Mouse (Mus musculus) lung, embryonic 14.5 days (tissue): ENCODE measurements around the gene AI661453. TPM values are rescaled to one million over a fixed set of nuclear protein-coding genes. Genes with fewer than 3 reads are reported as not detected.

Experiments
- ATAC-seq: fragments of 200-750 bp; cut with Nextera tagmentation; 2 replicates; pipeline ENCODE4 v1.8.0; 2017; ENCODE audit warnings: mild to moderate bottlenecking, moderate TSS enrichment, moderate library complexity; ENCODE audit not compliant: insufficient read depth
- DNase-seq: peaks from one replicate; pipeline ENCODE4 v3.0.0-alpha.2; 2015
- H3K27ac ChIP-seq: fragments of 300-500 bp; sonication (generic); 2 replicates; pipeline ENCODE4 v1.5.1; 2014; ENCODE audit warnings: low read depth, mild to moderate bottlenecking, moderate library complexity
- H3K27me3 ChIP-seq: fragments of 300-500 bp; sonication (generic); 2 replicates; pipeline ENCODE4 v1.6.1; 2014; ENCODE audit warnings: low read length, control low read depth; ENCODE audit not compliant: insufficient read depth
- H3K36me3 ChIP-seq: fragments of 300-500 bp; sonication (generic); 2 replicates; pipeline ENCODE4 v1.6.1; 2014; ENCODE audit warnings: control low read depth; ENCODE audit not compliant: insufficient read depth
- H3K4me1 ChIP-seq: fragments of 300-500 bp; sonication (generic); 2 replicates; pipeline ENCODE4 v1.6.1; 2014; ENCODE audit warnings: antibody characterized with exemption, control low read depth; ENCODE audit not compliant: insufficient read depth
- H3K4me2 ChIP-seq: fragments of 300-500 bp; sonication (generic); 2 replicates; pipeline ENCODE4 v1.6.1; 2014; ENCODE audit warnings: mild to moderate bottlenecking
- H3K4me3 ChIP-seq: fragments of 300-500 bp; sonication (generic); 2 replicates; pipeline ENCODE4 v1.5.1; 2014; ENCODE audit warnings: low read depth, low read length
- H3K9ac ChIP-seq: fragments of 300-500 bp; sonication (generic); 2 replicates; pipeline ENCODE4 v1.6.1; 2014
- H3K9me3 ChIP-seq: fragments of 300-500 bp; sonication (generic); 2 replicates; pipeline ENCODE4 v1.6.1; 2016; ENCODE audit warnings: low read depth, low read length, control low read depth
- CTCF ChIP-seq: IDR thresholded peaks from 2 replicates; pipeline ENCODE4 v1.5.1; 2016; ENCODE audit warnings: antibody characterized with exemption, low read depth
- WGBS: fragments of 180-500 bp; shearing (Covaris S2); extraction: QIAGEN DNeasy Blood & Tissue Kit; methylation state at CpG from one replicate; pipeline ENCODE4 v1.1.7; 2014; 5-methylcytosine and 5-hydroxymethylcytosine counted together
- polyA plus RNA-seq: library from polyadenylated mRNA; unstranded; fragments of >200 nt; fragmentation: Nextera tagmentation; extraction: Ambion mirVana; gene quantifications from 2 replicates; pipeline ENCODE4 v1.2.1, GENCODE M21; 2014

AI661453 gene
- polyA plus RNA-seq, 1 experiment from 2014 or later = 2.4 TPM

DNA sequence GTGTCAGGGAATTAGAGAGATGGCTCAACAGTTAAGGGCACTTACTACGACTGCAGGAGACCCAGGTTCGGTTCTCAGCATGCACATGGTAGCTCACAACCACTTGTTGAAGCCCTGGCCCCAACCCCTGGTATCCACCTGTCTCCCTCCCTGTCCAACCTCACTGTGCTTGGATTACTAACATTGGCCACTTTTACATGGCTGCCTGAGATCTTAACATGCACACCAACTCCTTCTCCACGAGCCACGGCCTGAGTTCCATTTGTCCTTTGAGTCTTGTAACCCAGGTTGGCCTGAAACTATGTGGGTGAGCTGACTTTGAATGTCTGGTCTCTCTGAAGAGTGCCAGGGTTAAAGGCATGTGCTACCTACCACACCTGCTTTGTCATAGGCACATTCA is 70.3 kb downstream of the AI661453 start:
- ATAC-seq = no peak
- H3K4me1 ChIP-seq = peaks cover 12% of the 10 kb centered on the region
- TF ChIP-seq CTCF = no peak
- H3K27ac ChIP-seq = no peak overlapping the region
- WGBS = 93% methylated on average over 4 of the region's 4 CpGs
- no peak overlapping the region for H3K4me3 ChIP-seq
- H3K27me3 ChIP-seq = no peaks in the 10 kb centered on the region
- H3K9ac ChIP-seq = no peak overlapping the region
- H3K9me3 ChIP-seq = no peaks in the 10 kb centered on the region
- H3K36me3 ChIP-seq = no peaks in the 10 kb centered on the region
- no peak for DNase-seq
- H3K4me2 ChIP-seq = no peak overlapping the region

DNA sequence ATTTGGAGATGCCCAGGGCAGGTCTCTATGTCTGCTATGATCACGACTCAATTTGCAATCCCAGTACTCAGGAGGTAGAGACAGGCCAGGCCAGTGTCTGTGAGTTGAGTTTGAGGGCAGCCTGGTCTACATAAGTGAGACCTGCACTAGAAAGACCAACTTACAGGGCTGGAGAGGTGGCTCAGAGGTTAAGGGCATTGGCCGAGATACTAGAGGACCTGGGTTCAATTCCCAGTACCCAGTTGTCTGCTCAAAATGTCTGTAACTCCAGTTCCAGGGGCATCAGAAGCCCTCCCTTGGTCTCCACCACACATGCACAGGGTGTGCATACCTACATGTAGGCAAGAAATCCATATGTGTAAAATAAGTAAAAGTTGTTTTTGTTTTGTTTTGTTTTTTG is 71.1 kb downstream of the AI661453 start:
- Histone ChIP-seq H3K27ac (peak overlapping the region; percentile 37; the same call in 1 of the 2 replicates), H3K9ac (no peak overlapping the region), H3K4me3 (no peak overlapping the region), H3K4me1 (peaks cover 15% of the 10 kb centered on the region), H3K27me3 (no peaks in the 10 kb centered on the region), H3K36me3 (no peaks in the 10 kb centered on the region), H3K4me2 (peak overlapping the region; percentile 47), H3K9me3 (no peaks in the 10 kb centered on the region)
- ATAC-seq (no peak), DNase-seq (no peak)
- WGBS = 63% methylated on average over 2 of the region's 2 CpGs
- TF ChIP-seq CTCF = no peak

DNA sequence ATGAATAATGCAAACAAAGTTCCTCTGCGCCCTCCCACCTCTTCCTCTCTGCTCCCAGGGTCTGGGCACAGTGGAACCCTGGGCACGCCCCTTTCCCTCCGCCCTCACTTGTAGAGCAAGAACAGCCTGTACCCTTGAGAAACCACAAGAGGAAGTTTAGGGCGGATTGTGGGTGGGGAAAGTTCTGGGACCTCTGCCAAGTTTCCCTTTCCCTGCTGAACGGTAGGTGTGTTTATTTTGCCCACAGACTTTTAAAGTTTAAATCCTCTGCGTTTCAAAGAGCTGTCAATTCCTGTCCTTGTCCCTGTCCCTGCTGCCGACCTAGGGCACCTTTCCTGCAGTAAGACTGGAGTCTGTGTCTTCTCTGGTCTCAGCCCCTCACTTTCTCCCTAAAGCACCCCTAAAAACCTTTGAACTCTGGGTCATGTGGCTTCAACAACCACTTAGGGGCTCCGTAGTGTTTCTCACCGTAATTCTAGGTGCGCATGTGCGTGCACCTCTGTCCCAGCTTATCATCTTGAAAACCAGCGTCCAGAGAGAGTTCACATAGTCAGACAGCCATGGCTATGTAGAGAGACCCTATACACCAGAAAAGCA is 71.7 kb downstream of the AI661453 start:
- H3K27ac ChIP-seq = peak overlapping the region; percentile 37
- H3K4me1 ChIP-seq = peaks cover 17% of the 10 kb centered on the region
- H3K9ac ChIP-seq = no peak overlapping the region
- no peaks in the 10 kb centered on the region for H3K9me3 ChIP-seq
- no peaks in the 10 kb centered on the region for H3K36me3 ChIP-seq
- DNase-seq (peak; percentile 98), ATAC-seq (peak; percentile 71)
- 7% methylated on average over 12 of the region's 12 CpGs for WGBS
- no peak overlapping the region for H3K4me3 ChIP-seq
- no peaks in the 10 kb centered on the region for H3K27me3 ChIP-seq
- peak overlapping the region; percentile 47 for H3K4me2 ChIP-seq
- no peak for TF ChIP-seq CTCF

DNA sequence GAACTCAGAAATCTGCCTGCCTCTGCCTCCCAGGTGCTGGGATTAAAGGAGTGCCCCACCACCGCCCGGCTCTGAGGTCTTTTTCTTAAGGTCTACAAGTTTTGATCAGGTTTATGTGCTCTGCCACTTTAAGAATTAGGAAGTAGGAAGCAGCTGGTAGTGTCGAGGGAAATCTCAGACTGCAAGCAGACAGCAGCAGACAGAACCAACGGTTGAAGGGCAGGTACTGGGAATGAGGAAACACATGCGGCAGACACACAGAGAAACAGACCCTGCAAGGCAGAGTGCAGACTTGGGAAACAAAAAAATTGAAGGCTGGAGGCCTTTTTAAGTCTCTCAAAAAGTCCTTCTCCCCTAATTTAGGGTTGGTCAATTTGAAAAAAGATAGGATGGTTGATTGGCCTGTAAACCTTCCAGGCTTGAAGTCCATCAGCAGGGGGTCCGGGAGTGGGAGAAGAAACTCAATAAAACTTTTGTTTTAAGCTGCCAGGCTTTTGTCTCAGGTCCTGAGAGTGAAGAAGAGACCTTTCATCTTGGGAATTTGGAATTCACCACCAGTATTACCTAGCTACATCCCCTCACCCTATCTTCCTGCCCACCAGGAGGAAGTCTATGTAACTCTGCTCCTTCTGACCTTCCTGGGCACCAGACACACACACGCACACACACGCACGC is 72.8 kb downstream of the AI661453 start:
- no peak overlapping the region for H3K9ac ChIP-seq
- no peaks in the 10 kb centered on the region for H3K9me3 ChIP-seq
- H3K36me3 ChIP-seq = no peaks in the 10 kb centered on the region
- 62% methylated on average over 9 of the region's 9 CpGs for WGBS
- ATAC-seq = no peak
- H3K4me1 ChIP-seq = peaks cover 26% of the 10 kb centered on the region
- TF ChIP-seq CTCF = no peak
- H3K27ac ChIP-seq = no peak overlapping the region
- H3K4me2 ChIP-seq = no peak overlapping the region
- no peaks in the 10 kb centered on the region for H3K27me3 ChIP-seq
- H3K4me3 ChIP-seq = no peak overlapping the region
- no peak for DNase-seq

DNA sequence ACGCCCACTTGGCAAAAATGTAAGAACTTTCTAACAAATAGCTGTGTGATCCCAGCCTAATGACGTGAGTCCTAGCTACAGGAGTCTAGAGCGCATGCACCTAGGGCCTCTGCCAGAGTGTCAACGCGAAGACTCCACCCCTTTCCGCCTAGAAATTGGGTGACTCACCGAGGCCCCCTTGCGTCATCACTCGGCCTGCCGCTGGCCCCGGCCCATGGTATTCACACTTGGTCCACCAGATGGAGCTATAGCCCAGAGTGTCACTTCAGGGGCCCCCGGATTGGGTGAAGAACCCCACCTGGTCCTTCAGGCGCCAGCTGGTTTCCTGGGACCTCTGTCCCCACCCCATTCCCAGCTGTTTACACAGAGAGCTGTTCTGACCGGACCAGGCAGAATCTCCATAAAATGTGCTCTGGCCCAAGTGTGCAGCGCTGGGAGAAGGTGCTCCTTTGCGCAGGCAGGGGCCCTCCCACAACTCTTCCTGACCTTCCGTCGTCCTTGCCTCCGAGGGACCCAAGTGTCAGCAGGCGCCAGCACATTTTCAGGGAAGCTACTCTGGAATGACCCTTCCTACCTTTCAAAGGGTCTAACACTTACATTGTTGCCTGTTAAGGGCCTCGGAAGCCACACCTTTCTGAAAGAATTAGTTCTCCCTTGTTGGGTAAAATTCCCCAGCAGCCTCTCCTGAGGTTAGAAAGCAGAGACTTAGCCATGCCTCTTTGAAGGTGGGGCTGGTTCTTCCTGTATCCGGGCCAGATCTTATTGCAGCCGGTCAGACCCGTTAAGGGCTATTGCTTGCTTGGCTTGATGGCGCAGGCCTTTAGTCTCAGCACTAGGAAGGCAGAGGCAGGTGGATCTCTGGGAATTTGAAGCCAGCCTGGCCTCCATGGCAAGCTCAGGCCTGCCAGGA is 75.0 kb downstream of the AI661453 start:
- peak; percentile 97 for TF ChIP-seq CTCF
- Histone ChIP-seq H3K4me2 (peak overlapping the region; percentile 62), H3K4me3 (peak overlapping the region; percentile 25), H3K36me3 (no peaks in the 10 kb centered on the region), H3K27me3 (no peaks in the 10 kb centered on the region), H3K9ac (peak overlapping the region; percentile 58), H3K4me1 (peaks cover 24% of the 10 kb centered on the region), H3K27ac (peak overlapping the region; percentile 90), H3K9me3 (no peaks in the 10 kb centered on the region)
- WGBS = 7% methylated on average over 25 of the region's 25 CpGs
- DNase-seq (peak; percentile 99), ATAC-seq (peak; percentile 89)

DNA sequence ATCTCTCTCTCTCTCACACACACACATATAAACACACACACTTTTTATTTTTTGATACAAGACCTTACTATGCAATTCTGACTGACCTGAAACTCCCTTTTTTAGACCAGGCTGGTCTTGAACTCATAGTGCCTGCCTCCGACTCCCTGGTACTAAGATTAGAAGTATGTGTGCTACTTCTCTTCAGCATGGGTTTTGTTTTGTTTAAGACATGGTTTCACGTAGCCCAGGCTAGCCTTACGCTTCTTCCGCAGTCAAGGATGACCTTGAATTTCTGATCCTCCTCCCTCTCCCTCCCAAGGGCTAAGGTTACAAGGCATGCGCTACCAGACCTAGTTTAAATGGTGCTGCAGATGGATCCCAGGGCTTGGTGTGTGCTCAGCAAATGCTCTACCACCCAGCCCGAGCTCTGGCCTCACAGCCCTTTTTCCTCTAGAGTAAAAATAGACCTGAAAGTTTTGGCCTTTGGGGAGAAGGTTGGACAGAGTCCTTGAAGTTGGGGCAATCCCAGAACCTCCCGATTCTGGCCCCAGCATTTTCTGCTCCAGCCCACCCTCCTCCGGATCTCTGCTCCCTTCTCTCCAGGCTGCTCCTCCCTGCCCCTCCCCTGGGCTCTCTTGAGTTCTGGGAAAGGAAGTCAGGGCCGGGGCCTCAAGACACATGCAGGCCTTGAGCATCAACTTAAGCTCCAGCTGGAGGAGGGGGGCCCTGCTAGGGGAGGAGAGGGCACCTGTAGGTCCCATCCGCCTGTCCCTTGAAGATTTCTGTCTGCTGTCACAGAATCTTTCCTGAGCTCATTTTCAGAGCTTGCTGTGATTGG is 76.8 kb downstream of the AI661453 start:
- Histone ChIP-seq H3K9ac (0 out of 2 replicates have a peak overlapping the region, but pooled peaks have one; percentile 20), H3K36me3 (no peaks in the 10 kb centered on the region), H3K4me2 (no peak overlapping the region), H3K4me1 (peaks cover 18% of the 10 kb centered on the region), H3K4me3 (no peak overlapping the region), H3K9me3 (no peaks in the 10 kb centered on the region), H3K27ac (peak overlapping the region; percentile 63), H3K27me3 (no peaks in the 10 kb centered on the region)
- ATAC-seq (no peak), DNase-seq (peak; percentile 42)
- 49% methylated on average over 10 of the region's 10 CpGs for WGBS
- TF ChIP-seq CTCF = no peak
